Mouse (Mus musculus) MEL (cell line): ENCODE data around the gene Swsap1.

Experiments
- CHD1 ChIP-seq: IDR thresholded peaks from 2 replicates; pipeline ENCODE4 v1.6.1; 2012; ENCODE audit warnings: low read depth, mild to moderate bottlenecking, inconsistent platforms, low read length, improper control_type of control experiment
- CTCF ChIP-seq, 3 experiments: IDR thresholded peaks in 2 of 3; conservative IDR thresholded peaks in 1 of 3; 2 replicates each; pipeline ENCODE4 v1.5.1; 2011 to 2012; ENCODE audit warnings: low read length in 3 of 3, low read depth in 2 of 3, mild to moderate bottlenecking in 2 of 3, improper control_type of control experiment in 1 of 3, inconsistent platforms in 1 of 3, mixed read lengths in 1 of 3, moderate library complexity in 1 of 3; ENCODE audit not compliant: control insufficient read depth in 1 of 3, insufficient read depth in 1 of 3, poor library complexity in 1 of 3, severe bottlenecking in 1 of 3
- ELF1 ChIP-seq: IDR thresholded peaks from 2 replicates; pipeline ENCODE4 v1.6.1; 2014; ENCODE audit warnings: low read depth, mild to moderate bottlenecking, inconsistent platforms, low read length, improper control_type of control experiment, moderate library complexity
- EP300 ChIP-seq, 2 experiments: IDR thresholded peaks; 2 replicates each; pipeline ENCODE4 v1.6.1; 2011; ENCODE audit warnings: improper control_type of control experiment in 2 of 2, low read length in 2 of 2, low read depth in 1 of 2, mild to moderate bottlenecking in 1 of 2
- GATA1 ChIP-seq: IDR thresholded peaks from 2 replicates; pipeline ENCODE4 v1.6.1; 2011; ENCODE audit warnings: low read depth, low read length, improper control_type of control experiment
- HCFC1 ChIP-seq: IDR thresholded peaks from 2 replicates; pipeline ENCODE4 v1.6.1; 2012; ENCODE audit warnings: low read depth, mild to moderate bottlenecking, inconsistent platforms, low read length, improper control_type of control experiment, moderate library complexity
- MEF2A ChIP-seq: IDR thresholded peaks from 2 replicates; pipeline ENCODE4 v1.6.1; 2014; ENCODE audit warnings: low read depth, mild to moderate bottlenecking, inconsistent platforms, low read length, improper control_type of control experiment; ENCODE audit not compliant: poor library complexity, insufficient replicate concordance, severe bottlenecking; ENCODE audit errors: extremely low read depth
- POLR2A ChIP-seq, 2 experiments: IDR thresholded peaks; 2 replicates each; pipeline ENCODE4 v1.6.1; 2011 to 2012; ENCODE audit warnings: low read length in 2 of 2, mild to moderate bottlenecking in 2 of 2, control low read depth in 1 of 2, improper control_type of control experiment in 1 of 2, low read depth in 1 of 2, moderate library complexity in 1 of 2; ENCODE audit not compliant: control insufficient read depth in 1 of 2, insufficient read depth in 1 of 2, poor library complexity in 1 of 2
- RAD21 ChIP-seq: IDR thresholded peaks from 2 replicates; pipeline ENCODE4 v1.6.1; 2011; ENCODE audit warnings: mild to moderate bottlenecking, low read depth, low read length, improper control_type of control experiment
- SIN3A ChIP-seq: IDR thresholded peaks from 2 replicates; pipeline ENCODE4 v1.6.1; 2012; ENCODE audit warnings: low read length, improper control_type of control experiment, inconsistent platforms
- USF1 ChIP-seq: IDR thresholded peaks from 2 replicates; pipeline ENCODE4 v1.6.1; 2014; ENCODE audit warnings: low read depth, mild to moderate bottlenecking, inconsistent platforms, low read length, improper control_type of control experiment, moderate library complexity

- TF ChIP-seq CHD1 (no peak), MEF2A (no peak), GATA1 (peak; percentile 87), ELF1 (no peak), USF1 (no peak), POLR2A (IDR thresholded peaks at IDR 0.05; ENCODE audit: control insufficient read depth in 1 of 2, insufficient read depth in 1 of 2, low read depth in 1 of 2, low read length in 2 of 2, poor library complexity in 1 of 2) (no peak), EP300 (IDR thresholded peaks at IDR 0.05; ENCODE audit: low read depth in 1 of 2, low read length in 2 of 2) (no peak), SIN3A (no peak), RAD21 (no peak), CTCF (IDR thresholded peaks at IDR 0.05 in 2 of 3, conservative IDR thresholded peaks at IDR 0.05 in 1 of 3; ENCODE audit: control insufficient read depth in 1 of 3, insufficient read depth in 1 of 3, low read depth in 2 of 3, low read length in 3 of 3, poor library complexity in 1 of 3, severe bottlenecking in 1 of 3) (no peak), HCFC1 (no peak)
Observed at GRCm38 (mm10) chr9:21963417-21963816, 7.9 kb downstream of the Swsap1 start, which contains the start of gene Epor.
